Mouse (Mus musculus): ENCODE data around the gene Sipa1l3.

DNA sequence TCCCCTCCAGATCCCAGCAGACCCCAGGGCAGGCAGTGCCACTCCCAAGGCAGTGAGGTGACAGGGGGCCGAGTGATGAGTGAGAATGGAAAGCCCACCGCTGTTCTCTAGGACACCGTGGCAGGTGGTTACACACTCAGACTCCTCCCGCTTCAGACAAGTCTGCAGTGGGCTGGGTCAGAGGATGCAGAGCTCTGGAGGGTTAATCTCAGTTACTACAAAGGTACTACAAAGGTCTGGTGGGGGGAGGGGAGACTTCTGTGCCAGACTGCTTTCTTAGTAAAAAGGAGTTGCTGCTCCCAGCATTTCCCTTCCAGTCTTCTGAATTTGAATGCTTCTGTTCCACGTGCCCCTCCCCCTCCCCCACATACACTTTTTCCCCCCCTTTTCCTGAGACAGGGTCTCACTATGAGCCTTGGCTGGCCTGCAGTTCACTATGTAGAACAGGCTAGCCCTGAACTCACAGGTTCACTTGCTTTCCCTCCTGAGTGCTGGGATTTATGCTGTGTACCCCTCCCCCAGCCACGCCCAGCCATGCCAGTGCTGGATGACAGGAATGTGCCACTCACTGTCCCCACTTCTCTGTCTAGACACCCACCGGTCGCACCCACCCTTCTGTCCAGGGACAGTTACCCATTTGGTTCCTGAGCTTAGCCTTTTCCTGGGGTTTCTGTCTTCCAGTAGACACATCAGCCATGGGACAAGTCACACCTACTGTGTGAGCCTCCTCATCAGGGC lies 100.9 kb downstream of the Sipa1l3 start:
- TF ChIP-seq POLR2A (IDR thresholded peaks at IDR 0.05; ENCODE audit: borderline replicate concordance, insufficient read depth, low read length): no peak
- no peak for TF ChIP-seq CTCF (IDR thresholded peaks at IDR 0.05; ENCODE audit: borderline replicate concordance, insufficient read depth, low read depth, low read length)
